Mouse (Mus musculus): ENCODE measurements around the gene Chrdl2. TPM values are rescaled to one million over a fixed set of nuclear protein-coding genes. Genes with fewer than 3 reads are reported as not detected.

The Chrdl2 gene
- polyA plus RNA-seq, 1 experiment from 2014 or later = 0.31 TPM

GRCm38 (mm10) chr7:100029307-100029706, 23.3 kb downstream of the Chrdl2 start:
- H3K4me2 ChIP-seq (replicated peaks) = no peak overlapping the region
- H3K27ac ChIP-seq = no peak overlapping the region
- 38% methylated on average over 3 of the region's 3 CpGs for WGBS
- H3K4me1 ChIP-seq (replicated peaks; ENCODE audit: control insufficient read depth, insufficient read depth, low read length) = no peaks in the 10 kb centered on the region
- H3K27me3 ChIP-seq (ENCODE audit: control insufficient read depth, insufficient read depth, low read length) = no peaks in the 10 kb centered on the region
- H3K9ac ChIP-seq = no peak overlapping the region
- H3K36me3 ChIP-seq (replicated peaks; ENCODE audit: control insufficient read depth, insufficient read depth) = no peaks in the 10 kb centered on the region
- ATAC-seq (ENCODE audit: low FRiP score) = no peak
- no peaks in the 10 kb centered on the region for H3K9me3 ChIP-seq (ENCODE audit: control insufficient read depth, low read length)
- DNase-seq (ENCODE audit: low spot score) = no peak
- H3K4me3 ChIP-seq (replicated peaks; ENCODE audit: low read length) = no peak overlapping the region

- no peak overlapping the region for H3K9ac ChIP-seq
- no peak overlapping the region for H3K4me2 ChIP-seq (replicated peaks)
- H3K4me1 ChIP-seq (replicated peaks; ENCODE audit: control insufficient read depth, insufficient read depth, low read length) = no peaks in the 10 kb centered on the region
- 79% methylated on average over 8 of the region's 8 CpGs for WGBS
- ATAC-seq (ENCODE audit: low FRiP score) = no peak
- no peaks in the 10 kb centered on the region for H3K27me3 ChIP-seq (ENCODE audit: control insufficient read depth, insufficient read depth, low read length)
- H3K27ac ChIP-seq = no peak overlapping the region
- no peak for DNase-seq (ENCODE audit: low spot score)
- H3K9me3 ChIP-seq (ENCODE audit: control insufficient read depth, low read length) = no peaks in the 10 kb centered on the region
- no peak overlapping the region for H3K4me3 ChIP-seq (replicated peaks; ENCODE audit: low read length)
- H3K36me3 ChIP-seq (replicated peaks; ENCODE audit: control insufficient read depth, insufficient read depth) = no peaks in the 10 kb centered on the region
Measured at GRCm38 (mm10) chr7:100030996-100031749, 25.2 kb downstream of the Chrdl2 start.

GRCm38 (mm10) chr7:100033672-100034071, 27.7 kb downstream of the Chrdl2 start:
- H3K36me3 ChIP-seq (replicated peaks; ENCODE audit: control insufficient read depth, insufficient read depth) = no peaks in the 10 kb centered on the region
- no peak for ATAC-seq (ENCODE audit: low FRiP score)
- H3K9ac ChIP-seq = no peak overlapping the region
- 71% methylated on average over 5 of the region's 5 CpGs for WGBS
- H3K27me3 ChIP-seq (ENCODE audit: control insufficient read depth, insufficient read depth, low read length) = no peaks in the 10 kb centered on the region
- no peak overlapping the region for H3K27ac ChIP-seq
- H3K4me2 ChIP-seq (replicated peaks) = no peak overlapping the region
- H3K4me1 ChIP-seq (replicated peaks; ENCODE audit: control insufficient read depth, insufficient read depth, low read length) = no peaks in the 10 kb centered on the region
- no peak for DNase-seq (ENCODE audit: low spot score)
- no peaks in the 10 kb centered on the region for H3K9me3 ChIP-seq (ENCODE audit: control insufficient read depth, low read length)
- H3K4me3 ChIP-seq (replicated peaks; ENCODE audit: low read length) = no peak overlapping the region

- WGBS = 77% methylated on average over 11 of the region's 11 CpGs
- Histone ChIP-seq H3K9ac (no peak overlapping the region), H3K27ac (no peak overlapping the region), H3K4me3 (replicated peaks; ENCODE audit: low read length) (no peak overlapping the region), H3K36me3 (replicated peaks; ENCODE audit: control insufficient read depth, insufficient read depth) (no peaks in the 10 kb centered on the region), H3K27me3 (ENCODE audit: control insufficient read depth, insufficient read depth, low read length) (no peaks in the 10 kb centered on the region), H3K4me2 (replicated peaks) (no peak overlapping the region), H3K4me1 (replicated peaks; ENCODE audit: control insufficient read depth, insufficient read depth, low read length) (no peaks in the 10 kb centered on the region), H3K9me3 (ENCODE audit: control insufficient read depth, low read length) (no peaks in the 10 kb centered on the region)
- ATAC-seq (ENCODE audit: low FRiP score) (no peak), DNase-seq (ENCODE audit: low spot score) (no peak)
Measured at GRCm38 (mm10) chr7:100034815-100035463, 29.0 kb downstream of the Chrdl2 start.

GRCm38 (mm10) chr7:100036050-100036449, 30.1 kb downstream of the Chrdl2 start:
- Histone ChIP-seq H3K4me1 (replicated peaks; ENCODE audit: control insufficient read depth, insufficient read depth, low read length) (no peaks in the 10 kb centered on the region), H3K9ac (no peak overlapping the region), H3K27me3 (ENCODE audit: control insufficient read depth, insufficient read depth, low read length) (no peaks in the 10 kb centered on the region), H3K4me3 (replicated peaks; ENCODE audit: low read length) (no peak overlapping the region), H3K9me3 (ENCODE audit: control insufficient read depth, low read length) (no peaks in the 10 kb centered on the region), H3K27ac (no peak overlapping the region), H3K4me2 (replicated peaks) (no peak overlapping the region), H3K36me3 (replicated peaks; ENCODE audit: control insufficient read depth, insufficient read depth) (no peaks in the 10 kb centered on the region)
- ATAC-seq (ENCODE audit: low FRiP score) (no peak), DNase-seq (ENCODE audit: low spot score) (no peak)
- 74% methylated on average over 7 of the region's 7 CpGs for WGBS

GRCm38 (mm10) chr7:100036495-100036894, 30.5 kb downstream of the Chrdl2 start:
- ATAC-seq (ENCODE audit: low FRiP score) (peak; percentile 34; the same call in 1 of the 2 replicates), DNase-seq (ENCODE audit: low spot score) (no peak)
- Histone ChIP-seq H3K36me3 (replicated peaks; ENCODE audit: control insufficient read depth, insufficient read depth) (no peaks in the 10 kb centered on the region), H3K9ac (no peak overlapping the region), H3K4me3 (replicated peaks; ENCODE audit: low read length) (no peak overlapping the region), H3K4me1 (replicated peaks; ENCODE audit: control insufficient read depth, insufficient read depth, low read length) (no peaks in the 10 kb centered on the region), H3K9me3 (ENCODE audit: control insufficient read depth, low read length) (no peaks in the 10 kb centered on the region), H3K27me3 (ENCODE audit: control insufficient read depth, insufficient read depth, low read length) (no peaks in the 10 kb centered on the region), H3K4me2 (replicated peaks) (no peak overlapping the region), H3K27ac (no peak overlapping the region)
- WGBS = 69% methylated on average over 3 of the region's 3 CpGs

- H3K36me3 ChIP-seq (replicated peaks; ENCODE audit: control insufficient read depth, insufficient read depth) = no peaks in the 10 kb centered on the region
- no peak overlapping the region for H3K4me3 ChIP-seq (replicated peaks; ENCODE audit: low read length)
- ATAC-seq (ENCODE audit: low FRiP score) (no peak), DNase-seq (ENCODE audit: low spot score) (no peak)
- no peak overlapping the region for H3K4me2 ChIP-seq (replicated peaks)
- 0 out of 2 replicates have a peak, but pooled peaks cover 6% of the 10 kb centered on the region for H3K27me3 ChIP-seq (ENCODE audit: control insufficient read depth, insufficient read depth, low read length)
- no peak overlapping the region for H3K27ac ChIP-seq
- H3K4me1 ChIP-seq (replicated peaks; ENCODE audit: control insufficient read depth, insufficient read depth, low read length) = no peaks in the 10 kb centered on the region
- no peaks in the 10 kb centered on the region for H3K9me3 ChIP-seq (ENCODE audit: control insufficient read depth, low read length)
- WGBS = 11% methylated on average over 31 of the region's 31 CpGs
- no peak overlapping the region for H3K9ac ChIP-seq
Measured at GRCm38 (mm10) chr7:100042120-100042519, 36.1 kb downstream of the Chrdl2 start.

- Histone ChIP-seq H3K4me3 (replicated peaks; ENCODE audit: low read length) (no peak overlapping the region), H3K27me3 (ENCODE audit: control insufficient read depth, insufficient read depth, low read length) (0 out of 2 replicates have a peak, but pooled peaks cover 6% of the 10 kb centered on the region), H3K36me3 (replicated peaks; ENCODE audit: control insufficient read depth, insufficient read depth) (no peaks in the 10 kb centered on the region), H3K4me1 (replicated peaks; ENCODE audit: control insufficient read depth, insufficient read depth, low read length) (no peaks in the 10 kb centered on the region), H3K27ac (no peak overlapping the region), H3K9ac (no peak overlapping the region), H3K4me2 (replicated peaks) (no peak overlapping the region), H3K9me3 (ENCODE audit: control insufficient read depth, low read length) (no peaks in the 10 kb centered on the region)
- DNase-seq (ENCODE audit: low spot score) = no peak
- 89% methylated on average over 5 of the region's 5 CpGs for WGBS
- ATAC-seq (ENCODE audit: low FRiP score) = no peak
Measured at GRCm38 (mm10) chr7:100043096-100043495, 37.1 kb downstream of the Chrdl2 start.

- ATAC-seq (ENCODE audit: low FRiP score) = no peak
- H3K36me3 ChIP-seq (replicated peaks; ENCODE audit: control insufficient read depth, insufficient read depth) = no peaks in the 10 kb centered on the region
- H3K9me3 ChIP-seq (ENCODE audit: control insufficient read depth, low read length) = no peaks in the 10 kb centered on the region
- no peak overlapping the region for H3K4me3 ChIP-seq (replicated peaks; ENCODE audit: low read length)
- H3K9ac ChIP-seq = no peak overlapping the region
- WGBS = 58% methylated on average over 4 of the region's 4 CpGs
- no peak for DNase-seq (ENCODE audit: low spot score)
- no peak overlapping the region for H3K4me2 ChIP-seq (replicated peaks)
- 0 out of 2 replicates have a peak, but pooled peaks cover 6% of the 10 kb centered on the region for H3K27me3 ChIP-seq (ENCODE audit: control insufficient read depth, insufficient read depth, low read length)
- H3K4me1 ChIP-seq (replicated peaks; ENCODE audit: control insufficient read depth, insufficient read depth, low read length) = no peaks in the 10 kb centered on the region
- no peak overlapping the region for H3K27ac ChIP-seq
Measured at GRCm38 (mm10) chr7:100043605-100044031, 37.6 kb downstream of the Chrdl2 start.

Measured in hindbrain, embryonic 14.5 days (tissue).